Mouse (Mus musculus) limb, embryonic 14.5 days (tissue): ENCODE data around the gene Gm11555. TPM values are rescaled to one million over a fixed set of nuclear protein-coding genes. Genes with fewer than 3 reads are reported as not detected.
"Not testable (repeated sequence)": the region's sequence is repeated elsewhere in the genome, so short reads cannot be mapped to it uniquely, and the experiment has no call there.

Experiments used
- ATAC-seq: fragments of 200-750 bp; cut with Nextera tagmentation; 2 replicates; pipeline ENCODE4 v1.8.0; 2017; ENCODE audit warnings: low read depth, moderate number of reproducible peaks, moderate TSS enrichment; ENCODE audit not compliant: low FRiP score
- DNase-seq: peaks from one replicate; pipeline ENCODE4 v3.0.0-alpha.2; 2015; ENCODE audit warnings: low spot score
- H3K27ac ChIP-seq: fragments of 300-500 bp; sonication (generic); replicated peaks from 2 replicates; pipeline ENCODE4 v1.5.1; 2014; ENCODE audit warnings: low read depth, mild to moderate bottlenecking, low read length, moderate library complexity, mixed read lengths
- H3K27me3 ChIP-seq: fragments of 300-500 bp; sonication (generic); 2 replicates; pipeline ENCODE4 v1.6.1; 2014; ENCODE audit warnings: low read length, mixed read lengths; ENCODE audit not compliant: control insufficient read depth, insufficient read depth
- H3K36me3 ChIP-seq: fragments of 300-500 bp; sonication (generic); 2 replicates; pipeline ENCODE4 v1.6.1; 2014; ENCODE audit warnings: mild to moderate bottlenecking, low read length, moderate library complexity, mixed read lengths; ENCODE audit not compliant: control insufficient read depth, insufficient read depth
- H3K4me1 ChIP-seq: fragments of 300-500 bp; sonication (generic); 2 replicates; pipeline ENCODE4 v1.6.1; 2014; ENCODE audit warnings: antibody characterized with exemption, low read length, mixed read lengths; ENCODE audit not compliant: control insufficient read depth, insufficient read depth
- H3K4me2 ChIP-seq: fragments of 300-500 bp; sonication (generic); replicated peaks from 2 replicates; pipeline ENCODE4 v1.6.1; 2014; ENCODE audit warnings: low read depth, mild to moderate bottlenecking, low read length, moderate library complexity; ENCODE audit not compliant: severe bottlenecking
- H3K4me3 ChIP-seq: fragments of 300-500 bp; sonication (generic); replicated peaks from 2 replicates; pipeline ENCODE4 v1.5.1; 2014; ENCODE audit warnings: low read length
- H3K9ac ChIP-seq: fragments of 300-500 bp; sonication (generic); 2 replicates; pipeline ENCODE4 v1.6.1; 2014; ENCODE audit warnings: mild to moderate bottlenecking, low read depth, low read length, moderate library complexity; ENCODE audit not compliant: severe bottlenecking
- H3K9me3 ChIP-seq: fragments of 300-500 bp; sonication (generic); 2 replicates; pipeline ENCODE4 v1.6.1; 2016; ENCODE audit warnings: low read length; ENCODE audit not compliant: control insufficient read depth
- POLR2A ChIP-seq: fragments of 200-500 bp; IDR thresholded peaks from 2 replicates; pipeline ENCODE4 v1.8.0; 2012; ENCODE audit warnings: inconsistent platforms, mild to moderate bottlenecking, moderate library complexity, borderline replicate concordance; ENCODE audit not compliant: insufficient read depth, insufficient read length; ENCODE audit errors: extremely low read depth
- WGBS: fragments of 180-500 bp; shearing (Covaris S2); extraction: QIAGEN DNeasy Blood & Tissue Kit; methylation state at CpG from one replicate; pipeline ENCODE4 v1.1.7; 2014; 5-methylcytosine and 5-hydroxymethylcytosine counted together
- polyA plus RNA-seq, 2 experiments: library from polyadenylated mRNA; depleted of rRNA in 1 of 2; stranded (reverse) in 1 of 2; unstranded in 1 of 2; fragments of >200 nt; fragmentation: Nextera tagmentation in 1 of 2; extraction: Ambion mirVana in 1 of 2; gene quantifications; 2 replicates each; pipeline versions ENCODE4 v1.2.1 to v1.2.3; 2012 to 2014

The Gm11555 gene
- polyA plus RNA-seq (2012; rRNA removed) (not detected in 2 replicates), polyA plus RNA-seq (2014; fragmentation: Nextera tagmentation; extraction: Ambion mirVana) (not detected in 2 replicates)

DNA sequence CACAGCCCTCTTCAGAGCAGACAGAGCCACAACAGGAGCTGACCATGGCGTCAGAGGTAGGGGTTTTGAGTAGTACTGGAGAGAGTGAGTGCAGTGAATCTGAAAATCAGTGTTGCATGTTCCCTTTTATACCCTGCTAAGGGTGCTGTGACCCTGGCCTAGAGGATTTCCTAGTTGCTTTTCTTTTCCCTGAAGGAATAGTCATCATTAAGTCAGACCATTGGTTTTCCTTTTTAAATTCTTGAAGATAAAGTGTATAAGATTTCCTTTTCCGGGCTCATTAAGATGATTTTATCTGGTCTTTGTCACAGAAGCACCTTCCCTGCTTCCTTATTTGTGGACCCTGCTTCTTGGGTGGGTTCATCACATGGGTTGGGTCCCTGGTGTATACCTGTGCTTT lies at the start of gene Gm11555:
Gene Gm11555 (minus strand): TSS at position 101 of the 400 bp plus-strand sequence.
- Histone ChIP-seq H3K9ac (no peak within 1 kb of the TSS), H3K4me3 (no peak within 1 kb of the TSS), H3K4me1 (no peaks in the 10 kb centered on the region), H3K9me3 (no peaks in the 10 kb centered on the region), H3K27ac (no peak within 1 kb of the TSS), H3K4me2 (no peak within 1 kb of the TSS), H3K27me3 (no peaks in the 10 kb centered on the region), H3K36me3 (no peaks in the 10 kb centered on the region)
- no peak for DNase-seq
- WGBS, result 71% methylated on average over 2 of the region's 2 CpGs
- no peak for ATAC-seq
- no peak for TF ChIP-seq POLR2A

DNA sequence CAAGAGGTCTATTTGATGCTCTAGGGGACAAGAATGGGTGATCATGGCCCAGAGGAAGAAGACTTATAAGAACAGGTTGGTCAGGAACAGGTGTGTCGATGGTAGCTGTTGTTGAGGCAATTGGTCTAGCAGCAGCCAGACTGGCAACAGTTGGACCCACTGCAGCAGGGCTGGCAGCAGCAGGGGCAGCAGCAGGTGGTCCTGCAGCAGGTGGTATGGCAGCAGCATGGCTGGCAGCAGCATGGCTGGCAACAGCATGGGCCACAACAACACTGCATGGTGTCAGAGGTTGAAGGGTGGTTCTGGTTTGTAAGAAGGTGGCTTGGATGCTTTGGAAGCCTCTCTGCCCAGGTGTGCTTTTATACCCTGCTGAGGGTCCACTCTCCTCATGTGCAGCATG lies 40.4 kb upstream of the Gm11555 start, which contains the start of gene Gm14190:
Gene Gm14190 (minus strand): TSS at position 278 of the 400 bp plus-strand sequence.
- no peaks in the 10 kb centered on the region for H3K9me3 ChIP-seq
- H3K36me3 ChIP-seq, result no peaks in the 10 kb centered on the region
- WGBS, result 88% methylated on average over 1 of the region's 1 CpGs
- no peak for DNase-seq
- H3K27me3 ChIP-seq, result no peaks in the 10 kb centered on the region
- H3K4me2 ChIP-seq, result no peak within 1 kb of the TSS
- H3K4me1 ChIP-seq, result no peaks in the 10 kb centered on the region
- no peak for TF ChIP-seq POLR2A
- no peak for ATAC-seq
- no peak within 1 kb of the TSS for H3K27ac ChIP-seq
- H3K4me3 ChIP-seq, result no peak within 1 kb of the TSS
- H3K9ac ChIP-seq, result no peak within 1 kb of the TSS

DNA sequence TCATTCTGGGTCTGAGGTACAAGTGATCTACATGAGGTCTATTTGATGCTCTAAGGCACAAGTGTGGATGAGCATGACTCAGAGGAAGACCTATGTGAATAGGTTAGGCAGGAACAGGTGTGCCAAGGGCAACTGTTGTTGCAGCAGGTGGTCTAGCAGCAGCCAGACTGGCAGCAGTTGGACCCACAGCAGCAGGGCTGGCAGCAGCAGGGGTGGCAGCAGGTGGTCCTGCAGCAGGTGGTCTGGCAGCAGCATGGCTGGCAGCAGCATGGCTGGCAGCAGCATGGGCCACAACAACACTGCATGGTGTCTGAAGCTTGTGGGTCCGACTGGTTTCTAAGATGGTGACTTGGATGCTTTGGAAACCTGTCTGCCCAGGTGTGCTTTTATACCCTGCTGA lies 35.2 kb upstream of the Gm11555 start:
- H3K9me3 ChIP-seq, result not testable (repeated sequence)

DNA sequence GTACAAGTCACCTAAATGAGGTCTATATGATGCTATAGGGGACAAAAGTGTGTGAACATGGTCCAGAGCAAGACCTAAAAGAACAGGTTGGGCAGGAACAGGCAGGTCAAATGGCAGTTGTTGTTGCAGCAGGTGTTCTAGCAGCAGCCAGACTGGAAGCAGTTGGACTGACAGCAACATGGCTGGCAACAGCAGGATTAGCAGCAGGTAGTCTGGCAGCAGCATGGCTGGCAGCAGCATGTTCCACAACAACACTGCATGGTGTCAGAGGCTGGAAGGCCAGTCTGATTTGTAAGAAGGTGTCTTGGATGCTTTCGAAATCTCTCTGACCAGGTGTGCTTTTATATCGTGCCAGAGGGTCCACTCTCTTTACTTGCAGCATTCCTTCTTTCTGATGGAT lies 33.4 kb upstream of the Gm11555 start:
- TF ChIP-seq POLR2A, result no peak
- Histone ChIP-seq H3K27ac (no peak overlapping the region), H3K36me3 (no peaks in the 10 kb centered on the region), H3K27me3 (no peaks in the 10 kb centered on the region), H3K4me3 (no peak overlapping the region), H3K4me1 (no peaks in the 10 kb centered on the region), H3K9me3 (no peaks in the 10 kb centered on the region), H3K4me2 (no peak overlapping the region), H3K9ac (no peak overlapping the region)
- ATAC-seq (no peak), DNase-seq (no peak)
- WGBS, result 84% methylated on average over 2 of the region's 2 CpGs

More for the DNA sequence above, 35.2 kb upstream of the Gm11555 start:
- not testable (repeated sequence) for H3K4me3 ChIP-seq, H3K4me1 ChIP-seq, H3K27ac ChIP-seq, ATAC-seq, H3K36me3 ChIP-seq, DNase-seq, H3K27me3 ChIP-seq, H3K9ac ChIP-seq, H3K4me2 ChIP-seq
- WGBS, result 84% methylated on average over 1 of the region's 1 CpGs

DNA sequence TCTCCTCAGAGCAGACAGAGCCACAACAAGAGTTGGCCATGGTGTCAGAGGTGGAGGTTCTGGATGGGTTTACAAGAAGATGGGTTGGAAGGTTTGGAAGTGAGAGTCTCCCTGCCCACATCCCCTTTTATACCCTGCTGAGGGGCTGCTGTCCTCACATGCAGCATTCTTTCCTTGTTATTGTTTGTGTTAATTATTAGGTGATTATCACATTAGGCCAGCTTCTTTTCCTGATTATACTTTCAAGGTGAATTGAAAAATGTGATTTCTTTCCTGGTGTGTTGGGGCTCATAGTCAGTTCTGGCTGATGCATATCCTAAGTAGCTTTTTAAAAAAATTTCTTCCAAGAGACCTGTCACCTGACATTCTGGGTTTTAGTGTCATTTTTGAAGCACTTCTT lies 15.8 kb upstream of the Gm11555 start, which contains the start of gene Krtap4-6:
Gene Krtap4-6 (minus strand): TSS at position 101 of the 400 bp plus-strand sequence.
- Histone ChIP-seq H3K4me3 (no peak within 1 kb of the TSS), H3K27me3 (no peaks in the 10 kb centered on the region)

DNA sequence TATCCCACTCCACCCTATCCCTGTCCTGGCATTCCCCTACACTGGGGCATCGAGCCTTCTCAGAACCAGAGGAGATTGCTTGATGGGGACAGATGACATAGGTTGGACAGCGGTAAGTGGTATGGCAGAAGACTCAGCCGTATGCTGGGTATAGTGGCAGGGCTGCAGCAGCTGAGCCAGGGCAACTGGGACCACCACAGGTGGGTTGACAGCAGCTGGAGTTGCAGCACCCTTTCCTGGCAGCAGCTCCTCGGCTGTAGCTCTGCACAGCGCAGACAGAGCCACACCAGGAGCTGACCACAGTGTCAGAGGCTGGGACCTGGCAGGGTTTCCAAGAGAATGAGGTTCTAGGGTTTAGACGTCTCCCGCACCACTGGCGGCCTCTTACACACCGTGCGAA lies 12.8 kb upstream of the Gm11555 start:
- H3K27me3 ChIP-seq, result no peaks in the 10 kb centered on the region
- H3K4me1 ChIP-seq, result no peaks in the 10 kb centered on the region
- 83% methylated on average over 10 of the region's 10 CpGs for WGBS
- no peak overlapping the region for H3K9ac ChIP-seq
- H3K4me2 ChIP-seq, result no peak overlapping the region
- no peaks in the 10 kb centered on the region for H3K9me3 ChIP-seq
- H3K27ac ChIP-seq, result no peak overlapping the region
- no peak overlapping the region for H3K4me3 ChIP-seq
- DNase-seq (no peak), ATAC-seq (no peak)
- TF ChIP-seq POLR2A, result no peak
- H3K36me3 ChIP-seq, result no peaks in the 10 kb centered on the region

More for the DNA sequence above, 15.8 kb upstream of the Gm11555 start, which contains the start of gene Krtap4-6:
- Histone ChIP-seq H3K4me2 (no peak within 1 kb of the TSS), H3K9ac (no peak within 1 kb of the TSS), H3K4me1 (no peaks in the 10 kb centered on the region), H3K36me3 (no peaks in the 10 kb centered on the region), H3K9me3 (no peaks in the 10 kb centered on the region), H3K27ac (no peak within 1 kb of the TSS)
- DNase-seq (no peak), ATAC-seq (no peak)
- TF ChIP-seq POLR2A, result no peak
